Mouse (Mus musculus) liver, embryonic 14.5 days (tissue): ENCODE results near the gene Adamts17.

ENCODE experiments used
- CTCF ChIP-seq: IDR thresholded peaks from 2 replicates; pipeline ENCODE4 v1.5.1; 2016; ENCODE audit warnings: antibody characterized with exemption, low read depth, control low read depth
- EP300 ChIP-seq: IDR thresholded peaks from 2 replicates; pipeline ENCODE4 v1.6.1; 2016; ENCODE audit warnings: antibody characterized with exemption, low read depth

DNA sequence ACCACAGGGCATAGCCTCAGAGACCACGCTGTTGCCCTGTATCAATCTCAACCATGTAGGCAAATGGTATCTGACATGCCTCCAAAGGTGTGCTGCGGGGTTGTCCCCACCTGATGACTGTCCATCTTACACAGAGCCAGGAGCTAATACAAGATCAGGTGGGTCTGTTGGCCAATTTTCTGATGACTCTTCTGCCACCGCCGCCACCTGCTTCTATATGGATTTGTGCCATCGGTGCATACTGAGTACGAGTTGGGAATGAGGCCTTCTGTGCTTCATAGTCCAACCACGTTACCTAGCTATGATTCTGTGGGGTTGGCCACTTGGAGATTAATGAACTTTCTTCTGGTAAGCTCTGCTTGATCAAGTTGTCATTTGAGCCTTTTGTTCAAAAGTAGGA lies 29.1 kb upstream of the Adamts17 start:
- no peak for TF ChIP-seq CTCF
- TF ChIP-seq EP300, result no peak
